Mouse (Mus musculus) CH12.LX (cell line): Measurements from ENCODE around the gene Pex5. TPM values are rescaled to one million over a fixed set of nuclear protein-coding genes. Genes with fewer than 3 reads are reported as not detected.

Experiments
- DNase-seq: peaks from one replicate; pipeline ENCODE4 v3.0.0-alpha.2; 2013; ENCODE audit errors: extremely low read depth
- H3K27ac ChIP-seq: 2 replicates; pipeline ENCODE4 v1.5.1; 2012; ENCODE audit warnings: low read depth, mild to moderate bottlenecking, control low read depth, moderate library complexity; ENCODE audit not compliant: insufficient read depth
- H3K27me3 ChIP-seq: replicated peaks from 2 replicates; pipeline ENCODE3; 2012; ENCODE audit warnings: inconsistent platforms
- H3K36me3 ChIP-seq, 2 experiments: replicated peaks in 1 of 2; 2 replicates each; pipeline versions ENCODE3 to v1.6.1; 2012; ENCODE audit warnings: inconsistent platforms in 1 of 2, low read length in 1 of 2, mild to moderate bottlenecking in 1 of 2, mixed read lengths in 1 of 2, moderate library complexity in 1 of 2; ENCODE audit not compliant: control insufficient read depth in 1 of 2, insufficient read depth in 1 of 2
- H3K4me1 ChIP-seq, 2 experiments: 2 replicates each; pipeline ENCODE4 v1.6.1; 2012; ENCODE audit warnings: inconsistent platforms in 1 of 2, moderate library complexity in 1 of 2; ENCODE audit not compliant: insufficient read depth in 2 of 2, control insufficient read depth in 1 of 2
- H3K4me2 ChIP-seq: 2 replicates; pipeline ENCODE4 v1.6.1; 2012; ENCODE audit warnings: low read depth, mild to moderate bottlenecking, control low read depth; ENCODE audit not compliant: poor library complexity, insufficient read depth, severe bottlenecking
- H3K4me3 ChIP-seq, 3 experiments: fragments of 150-350 bp in 1 of 3; sonication (generic) in 1 of 3; replicated peaks in 1 of 3; 2 replicates each; pipeline versions ENCODE3 to v1.5.1; 2011 to 2012; ENCODE audit warnings: low read depth in 2 of 3, low read length in 2 of 3, mild to moderate bottlenecking in 2 of 3, moderate library complexity in 2 of 3, control low read depth in 1 of 3, improper control_type of control experiment in 1 of 3, inconsistent platforms in 1 of 3, mixed read lengths in 1 of 3; ENCODE audit not compliant: poor library complexity in 1 of 3
- H3K79me2 ChIP-seq: replicated peaks from 2 replicates; pipeline ENCODE4 v1.6.1; 2012; ENCODE audit warnings: mild to moderate bottlenecking, moderate library complexity; ENCODE audit not compliant: control insufficient read depth, poor library complexity, insufficient read depth, severe bottlenecking; ENCODE audit errors: extremely low read depth
- H3K9ac ChIP-seq: 2 replicates; pipeline ENCODE4 v1.6.1; 2012; ENCODE audit warnings: low read depth, mild to moderate bottlenecking, control low read depth, moderate library complexity; ENCODE audit not compliant: insufficient read depth
- H3K9me3 ChIP-seq: replicated peaks from 2 replicates; pipeline ENCODE3; 2012; ENCODE audit warnings: low read length, inconsistent platforms, mixed read lengths
- BHLHE40 ChIP-seq: IDR thresholded peaks from 2 replicates; pipeline ENCODE4 v1.6.1; 2011; ENCODE audit warnings: mild to moderate bottlenecking, low read depth, low read length, improper control_type of control experiment
- CTCF ChIP-seq, 2 experiments: IDR thresholded peaks in 1 of 2; conservative IDR thresholded peaks in 1 of 2; 2 replicates each; pipeline ENCODE4 v1.5.1; 2011 to 2012; ENCODE audit warnings: low read depth in 2 of 2, low read length in 2 of 2, improper control_type of control experiment in 1 of 2, inconsistent platforms in 1 of 2, mild to moderate bottlenecking in 1 of 2, moderate library complexity in 1 of 2
- E2F4 ChIP-seq: IDR thresholded peaks from 2 replicates; pipeline ENCODE4 v1.6.1; 2011; ENCODE audit warnings: low read depth, low read length, improper control_type of control experiment; ENCODE audit not compliant: insufficient replicate concordance
- GABPA ChIP-seq: IDR thresholded peaks from 2 replicates; pipeline ENCODE4 v1.6.1; 2012; ENCODE audit warnings: low read depth, low read length, improper control_type of control experiment, inconsistent platforms; ENCODE audit not compliant: insufficient replicate concordance
- JUND ChIP-seq: conservative IDR thresholded peaks from 2 replicates; pipeline ENCODE4 v1.6.1; 2011; ENCODE audit warnings: low read depth, low read length, improper control_type of control experiment
- MAFK ChIP-seq: IDR thresholded peaks from 2 replicates; pipeline ENCODE4 v1.6.1; 2011; ENCODE audit warnings: low read length, improper control_type of control experiment; ENCODE audit not compliant: insufficient replicate concordance
- MAZ ChIP-seq: IDR thresholded peaks from 2 replicates; pipeline ENCODE4 v1.6.1; 2012; ENCODE audit warnings: low read depth, mild to moderate bottlenecking, inconsistent platforms, low read length, improper control_type of control experiment, moderate library complexity
- NRF1 ChIP-seq: IDR thresholded peaks from 2 replicates; pipeline ENCODE4 v1.6.1; 2014; ENCODE audit warnings: low read depth, mild to moderate bottlenecking, inconsistent platforms, low read length, improper control_type of control experiment, moderate library complexity
- POLR2A ChIP-seq: IDR thresholded peaks from 2 replicates; pipeline ENCODE4 v1.6.1; 2011; ENCODE audit warnings: low read depth, mild to moderate bottlenecking, improper control_type of control experiment, low read length
- POLR2AphosphoS2 ChIP-seq: IDR thresholded peaks from 2 replicates; pipeline ENCODE4 v1.6.1; 2011; ENCODE audit warnings: low read depth, low read length, improper control_type of control experiment
- RAD21 ChIP-seq: IDR thresholded peaks from 2 replicates; pipeline ENCODE4 v1.6.1; 2011; ENCODE audit warnings: low read depth, mild to moderate bottlenecking, low read length, improper control_type of control experiment, moderate library complexity
- SIN3A ChIP-seq: IDR thresholded peaks from 2 replicates; pipeline ENCODE4 v1.6.1; 2012; ENCODE audit warnings: low read length, improper control_type of control experiment, inconsistent platforms
- TBP ChIP-seq: conservative IDR thresholded peaks from 2 replicates; pipeline ENCODE4 v1.6.1; 2011; ENCODE audit warnings: low read depth, low read length, improper control_type of control experiment
- UBTF ChIP-seq: IDR thresholded peaks from 2 replicates; pipeline ENCODE4 v1.6.1; 2012; ENCODE audit warnings: low read depth, mild to moderate bottlenecking, inconsistent platforms, low read length, improper control_type of control experiment, moderate library complexity
- ZC3H11A ChIP-seq: IDR thresholded peaks from 2 replicates; pipeline ENCODE4 v1.6.1; 2012; ENCODE audit warnings: low read depth, mild to moderate bottlenecking, inconsistent platforms, low read length, improper control_type of control experiment
- ZKSCAN1 ChIP-seq: IDR thresholded peaks from 2 replicates; pipeline ENCODE4 v1.6.1; 2012; ENCODE audit warnings: low read depth, inconsistent platforms, low read length, improper control_type of control experiment, borderline replicate concordance
- ZMIZ1 ChIP-seq: IDR thresholded peaks from 2 replicates; pipeline ENCODE4 v1.6.1; 2012; ENCODE audit warnings: low read depth, mild to moderate bottlenecking, inconsistent platforms, low read length, improper control_type of control experiment
- ZNF384 ChIP-seq: IDR thresholded peaks from 2 replicates; pipeline ENCODE4 v1.6.1; 2012; ENCODE audit warnings: low read depth, low read length, improper control_type of control experiment, inconsistent platforms
- dilution Hi-C: fragments of 300-500 bp; cut with MboI; formaldehyde crosslinking; loops from 2 replicates; pipeline ENCODE4 v1.14.3; 2020; ENCODE audit warnings: low sequenced_read_pairs; ENCODE audit not compliant: extremely low pct_unique_long_range_greater_than_20kb, extremely low pct_ligation_motif_present
- in situ Hi-C: fragments of 300-500 bp; cut with MboI; formaldehyde crosslinking; loops from 3 replicates; pipeline ENCODE4 v1.14.3; 2019; ENCODE audit warnings: low sequenced_read_pairs, low pct_ligation_motif_present, low pct_unique_long_range_greater_than_20kb, mixed read lengths
- polyA plus RNA-seq: library from polyadenylated mRNA; unstranded; fragments of >175 nt; gene quantifications from 2 replicates; pipeline ENCODE4 v1.2.1, GENCODE M21; 2012; ENCODE audit warnings: low read depth; ENCODE audit not compliant: insufficient read length
- total RNA-seq, 2 experiments: library from RNA; depleted of rRNA; stranded (reverse); fragments of 300-350 nt in 1 of 2; fragments of >200 nt in 1 of 2; gene quantifications; 2 replicates each; pipeline ENCODE4 v1.2.3; 2012 to 2014

Gene Pex5
- total and polyA plus RNA-seq, 3 experiments: 21.2 to 29.2 (median 24.6) TPM

DNA sequence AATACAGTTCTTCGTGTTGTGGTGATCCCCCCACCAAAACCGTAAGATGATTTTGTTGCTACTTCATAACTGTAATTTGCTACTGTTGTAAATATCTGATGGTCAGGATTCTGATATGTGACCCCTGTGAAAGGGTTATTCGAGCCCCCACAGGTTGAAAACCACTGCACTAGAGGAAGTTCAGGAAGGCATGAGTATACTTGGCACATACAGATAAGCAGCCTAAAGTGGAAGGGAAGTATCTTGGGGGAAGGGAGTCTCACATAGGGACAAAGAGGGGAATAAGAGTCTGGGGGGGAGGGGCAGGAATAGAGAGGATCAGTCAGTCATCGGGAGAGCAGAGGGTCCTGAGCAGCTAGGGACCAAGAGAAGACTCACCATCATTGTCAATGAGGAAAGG, 44.5 kb upstream of the Pex5 start:
- no peaks in the 10 kb centered on the region for H3K79me2 ChIP-seq
- H3K27me3 ChIP-seq: peaks cover 63% of the 10 kb centered on the region
- H3K4me1 ChIP-seq: 0 out of 4 replicates have a peak, but pooled peaks cover 0 to 4% of the 10 kb centered on the region in 2 experiments
- TF ChIP-seq ZKSCAN1 (no peak), MAFK (no peak)
- H3K4me2 ChIP-seq: no peak overlapping the region
- H3K9me3 ChIP-seq: no peaks in the 10 kb centered on the region
- DNase-seq: no peak
- H3K36me3 ChIP-seq: no peaks in the 10 kb centered on the region
- in situ Hi-C loops (no loop called here), dilution Hi-C loops (no loop called here)
- no peak overlapping the region for H3K27ac ChIP-seq
- H3K9ac ChIP-seq: no peak overlapping the region
- H3K4me3 ChIP-seq: no peak overlapping the region

DNA sequence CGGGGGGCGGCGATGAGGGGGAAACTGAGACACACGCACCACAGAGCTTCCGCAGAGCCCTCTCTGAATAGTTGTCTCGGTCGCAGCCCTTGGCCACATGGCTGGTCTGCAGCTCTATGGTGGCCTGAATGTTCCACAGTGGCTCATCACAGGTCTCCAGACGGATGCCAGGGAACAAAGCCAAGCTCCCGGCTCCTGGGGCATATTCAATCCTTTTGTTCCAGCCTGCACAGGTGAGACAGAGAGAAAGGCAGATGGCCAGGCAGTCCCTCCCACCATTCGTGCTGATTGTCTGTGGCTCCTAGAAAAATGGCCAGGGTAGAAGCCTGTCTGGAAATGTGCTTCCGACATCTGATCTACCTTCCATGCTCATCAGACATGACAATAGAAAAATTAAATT, 43.6 kb upstream of the Pex5 start:
- Histone ChIP-seq H3K79me2 (no peaks in the 10 kb centered on the region), H3K4me2 (no peak overlapping the region), H3K4me1 (0 out of 4 replicates have a peak, but pooled peaks cover 0 to 3% of the 10 kb centered on the region in 2 experiments), H3K9me3 (no peaks in the 10 kb centered on the region), H3K27ac (no peak overlapping the region), H3K9ac (no peak overlapping the region), H3K27me3 (peaks cover 54% of the 10 kb centered on the region)
- dilution Hi-C loops (no loop called here), in situ Hi-C loops (no loop called here)
- TF ChIP-seq TBP (no peak), SIN3A (no peak), MAFK (no peak), POLR2A (no peak), MAZ (no peak), CTCF (conservative IDR thresholded peaks at IDR 0.05 in 1 of 2, IDR thresholded peaks at IDR 0.05 in 1 of 2; ENCODE audit: low read depth in 2 of 2, low read length in 2 of 2) (no peak), UBTF (no peak), GABPA (no peak), ZKSCAN1 (no peak), NRF1 (no peak), ZNF384 (no peak), BHLHE40 (no peak), ZMIZ1 (no peak), POLR2AphosphoS2 (no peak), E2F4 (no peak), ZC3H11A (no peak), JUND (no peak), RAD21 (no peak)
- TF ChIP-seq, all 38 proteins: peak for 0
- Histone ChIP-seq H3K4me3 (no peak overlapping the region), H3K36me3 (no peaks in the 10 kb centered on the region)
- DNase-seq: no peak
